Mouse (Mus musculus): ENCODE results near the gene Plscr4.

- no peak for TF ChIP-seq CTCF (IDR thresholded peaks at IDR 0.05; ENCODE audit: insufficient read depth, low read depth, low read length)
- no peak for TF ChIP-seq POLR2A (IDR thresholded peaks at IDR 0.05; ENCODE audit: insufficient read depth, low read depth, low read length)
Measured at GRCm38 (mm10) chr9:92504256-92504655, 47.1 kb downstream of the Plscr4 start.
